Mouse (Mus musculus) natural killer cell, adult 2 months (primary cell): ENCODE results near the gene Cpne1.

Experiments used
- DNase-seq, 2 experiments: peaks; one replicate each; pipeline ENCODE4 v3.0.0; 2022; ENCODE audit warnings: low spot score in 2 of 2

Gene Cpne1

DNA sequence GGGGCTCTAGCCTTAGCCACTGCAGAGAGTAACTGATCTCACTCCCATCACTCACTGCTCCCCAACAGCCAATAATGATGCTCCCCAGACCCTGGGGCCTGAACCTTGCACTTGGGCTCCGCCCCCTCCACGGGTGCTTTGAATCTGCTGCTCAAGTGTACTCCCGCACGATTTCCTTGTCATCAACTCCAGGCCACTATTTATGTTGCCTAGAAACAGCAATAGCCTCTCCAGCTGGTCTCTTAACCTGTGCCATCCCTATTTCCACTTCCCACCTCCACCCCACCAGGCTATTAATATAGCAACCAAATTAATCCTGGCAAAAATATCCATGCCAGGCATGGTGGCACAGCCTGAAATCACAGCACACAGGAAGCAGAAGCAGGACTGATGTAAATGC lies 32.1 kb downstream of the Cpne1 start:
- no peak for DNase-seq

DNA sequence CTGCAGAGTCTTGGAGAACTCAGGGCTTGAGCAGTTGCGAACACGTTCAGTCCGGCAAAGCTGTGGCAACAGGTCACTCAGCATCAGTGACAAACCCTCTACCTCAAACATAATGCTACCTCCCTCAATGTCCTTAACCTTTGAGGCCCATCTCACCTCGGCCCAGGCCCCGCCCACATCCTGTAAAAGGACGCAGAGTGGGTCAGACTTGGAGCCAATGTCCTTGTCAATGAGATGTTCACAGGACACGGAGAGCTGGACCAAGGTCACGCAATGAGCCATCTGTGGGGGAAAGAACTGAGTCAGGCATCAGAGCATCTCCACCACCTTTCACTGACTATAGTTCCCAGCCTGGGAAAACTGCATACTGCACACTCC lies 32.6 kb downstream of the Cpne1 start:
- DNase-seq: no peak

DNA sequence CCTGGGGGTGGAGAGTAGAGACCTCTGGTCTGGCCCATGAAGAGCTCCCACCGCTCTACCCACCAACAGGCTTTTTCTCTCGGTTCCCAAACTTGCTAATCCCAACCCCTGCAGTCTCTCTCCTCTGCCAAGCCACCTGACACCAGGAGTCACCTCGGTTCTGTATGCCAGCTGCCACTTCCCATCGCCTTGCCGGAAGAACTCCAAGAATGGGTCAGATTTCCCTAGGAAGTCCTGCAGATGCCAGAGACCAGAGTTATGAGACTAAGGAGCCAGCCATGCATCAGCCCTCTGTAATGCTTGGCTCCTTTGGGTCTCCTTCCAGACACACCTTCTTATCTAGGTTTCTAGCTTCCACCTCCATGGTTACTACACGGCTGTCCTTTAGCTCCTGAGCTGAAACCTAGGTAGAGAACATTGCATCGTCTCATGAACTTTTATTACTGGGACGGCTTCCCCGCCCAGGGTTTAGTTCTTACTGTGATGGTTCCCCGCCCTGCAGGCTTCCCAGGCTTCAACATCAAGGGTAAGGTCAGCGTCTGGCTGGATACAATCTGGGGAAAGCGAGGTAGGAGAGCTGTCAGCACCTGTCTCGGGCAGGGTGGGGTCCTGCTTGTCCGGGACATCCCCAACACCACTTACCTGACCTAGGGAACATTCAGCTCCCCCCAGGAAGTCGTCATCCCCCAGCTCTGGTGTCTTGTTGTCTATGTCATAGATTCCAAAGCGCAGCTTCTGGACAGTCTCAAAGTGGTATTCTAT lies 33.2 kb downstream of the Cpne1 start:
- no peak for DNase-seq

DNA sequence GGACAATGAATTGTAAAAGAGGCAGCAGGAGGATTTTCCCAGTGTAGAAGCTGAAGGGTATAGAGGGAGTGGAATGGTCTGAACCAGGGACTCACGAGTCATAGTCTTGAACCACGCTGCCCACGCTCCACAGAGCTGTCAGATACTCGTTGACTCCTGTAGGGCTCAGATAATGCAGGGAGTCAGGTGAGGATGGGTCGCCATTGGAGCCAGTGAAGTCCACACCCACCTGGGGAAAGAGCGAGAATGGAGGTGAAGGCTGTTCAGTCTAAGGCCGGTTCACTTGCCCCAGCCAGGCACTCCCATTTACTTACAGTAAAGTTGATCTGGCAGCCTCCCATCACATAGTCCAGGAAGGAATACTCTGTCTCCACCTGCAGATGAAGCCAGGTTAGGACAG lies 34.3 kb downstream of the Cpne1 start:
- no peak for DNase-seq

DNA sequence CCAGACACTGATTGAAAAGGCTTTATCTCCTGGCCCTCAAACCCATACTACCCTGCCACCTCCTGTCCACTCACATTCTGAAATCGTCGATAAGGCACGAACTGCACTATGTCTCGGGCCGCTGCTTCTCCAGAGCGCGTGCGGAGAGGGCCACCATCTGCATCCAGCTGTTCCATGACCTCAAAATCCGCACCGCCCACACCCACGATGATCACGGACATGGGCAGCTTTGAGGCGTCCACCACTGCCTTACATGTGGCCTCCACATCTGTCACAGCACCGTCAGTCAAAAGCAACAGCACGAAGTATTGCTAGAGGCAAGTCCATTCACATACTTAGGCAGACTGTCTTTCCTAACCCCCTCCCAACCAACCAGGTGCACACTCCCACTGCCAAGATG lies 38.0 kb downstream of the Cpne1 start:
- DNase-seq: no peak

DNA sequence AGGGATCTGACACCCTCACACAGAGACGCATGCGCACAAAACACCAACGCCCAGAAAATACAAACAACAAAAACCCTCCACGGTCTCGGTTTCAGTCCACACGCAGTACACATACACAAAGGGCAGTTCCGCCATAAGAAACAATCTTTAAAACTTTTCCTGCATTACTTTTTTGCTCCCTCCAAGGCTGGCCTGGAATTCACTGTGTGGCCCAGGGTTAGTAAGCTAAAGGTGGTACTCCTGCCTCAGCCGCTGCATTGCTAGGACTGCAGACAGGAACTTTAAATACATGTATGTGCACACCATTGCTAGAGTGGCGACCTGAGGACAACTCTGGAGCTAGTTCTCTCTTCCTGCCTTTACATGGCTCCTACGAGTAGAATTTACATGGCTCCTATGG lies 40.5 kb downstream of the Cpne1 start:
- DNase-seq: no peak

DNA sequence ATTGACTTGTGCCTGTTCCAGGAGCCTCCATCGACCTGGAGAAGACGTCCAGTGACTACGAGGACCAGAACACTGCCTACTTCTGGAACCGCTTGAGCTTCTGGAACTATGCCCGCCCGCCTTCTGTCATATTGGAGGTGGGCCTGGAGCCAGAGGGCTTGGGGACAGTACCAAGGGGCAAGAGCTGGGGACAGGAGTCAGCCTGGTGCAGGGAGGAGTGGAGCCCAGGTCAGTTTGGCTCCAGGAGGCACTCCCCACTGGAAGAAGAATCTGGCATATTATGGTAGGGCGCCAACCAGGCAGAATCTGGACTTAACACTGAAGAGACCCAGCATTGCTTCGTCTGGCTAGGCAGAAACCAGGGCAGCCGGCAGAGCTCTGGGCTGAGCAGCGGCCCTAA lies 43.8 kb downstream of the Cpne1 start:
- DNase-seq: no peak

DNA sequence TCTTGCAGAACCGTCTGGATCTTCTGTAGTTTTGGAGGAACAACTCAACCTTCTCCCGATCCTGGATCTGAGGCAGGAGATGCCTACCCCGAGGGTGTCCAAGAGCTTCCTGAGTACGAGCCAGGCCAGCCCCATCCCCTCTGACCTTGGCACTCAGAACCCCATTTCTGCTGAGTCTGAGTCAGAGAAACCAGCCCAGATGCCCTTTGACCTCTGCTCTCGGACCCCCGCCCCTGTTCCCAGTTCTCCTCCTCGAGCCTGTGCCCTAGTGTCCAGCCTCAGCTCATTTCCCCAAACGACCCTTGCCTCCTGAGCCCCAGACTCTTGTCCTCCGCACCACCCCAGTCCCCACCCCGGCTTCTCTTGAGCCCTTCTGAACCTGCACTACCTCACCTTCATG lies 45.6 kb downstream of the Cpne1 start:
- no peak for DNase-seq

DNA sequence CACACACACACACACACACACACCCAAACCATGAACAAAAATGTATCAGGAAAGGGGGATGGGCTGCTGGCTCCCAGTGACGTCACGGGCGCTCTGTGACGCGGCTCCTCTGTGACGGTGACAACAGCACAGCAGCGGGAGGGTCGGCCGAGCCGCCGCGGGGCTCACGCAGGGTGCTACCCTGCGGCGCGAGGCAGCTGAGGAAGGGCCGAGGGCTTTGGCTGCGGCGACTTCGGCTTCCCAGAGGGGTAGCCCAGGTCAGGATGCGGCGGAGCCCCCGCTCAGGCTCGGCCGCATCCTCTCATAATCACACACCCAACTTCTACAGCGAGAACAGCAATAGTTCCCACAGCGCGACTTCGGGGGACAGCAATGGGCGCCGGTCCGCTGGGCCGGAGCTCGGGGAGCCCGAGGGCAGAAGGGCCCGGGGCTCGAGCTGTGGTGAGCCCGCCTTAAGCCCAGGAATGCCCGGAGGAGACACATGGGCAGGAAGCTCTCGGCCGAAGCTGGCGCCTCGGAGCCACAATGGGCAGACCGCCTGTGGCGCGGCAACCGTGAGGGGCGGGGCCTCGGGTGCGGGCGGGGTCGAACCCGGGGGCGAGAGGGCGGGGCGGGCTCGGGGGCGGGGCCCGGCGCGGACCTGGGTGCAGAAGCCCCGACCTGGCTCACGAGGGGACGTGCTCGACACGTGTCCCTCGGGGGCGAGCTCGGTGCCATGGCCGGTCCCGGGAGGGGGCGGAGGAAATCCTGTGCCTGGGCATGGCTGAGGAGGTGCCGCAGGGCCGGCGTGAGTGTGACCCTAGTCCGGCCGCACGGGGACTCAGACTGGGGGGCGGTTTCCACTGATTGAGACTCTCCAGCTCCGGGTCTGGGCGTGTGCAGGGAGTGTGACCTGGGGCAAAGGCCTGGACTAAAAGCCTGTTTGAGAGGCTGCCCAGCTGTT lies 46.4 kb downstream of the Cpne1 start, which contains the start of gene Spag4:
Gene Spag4, plus strand, starts transcription at position 77 of the 943 bp plus-strand sequence.
- peak; percentile 80 to 84 for DNase-seq

DNA sequence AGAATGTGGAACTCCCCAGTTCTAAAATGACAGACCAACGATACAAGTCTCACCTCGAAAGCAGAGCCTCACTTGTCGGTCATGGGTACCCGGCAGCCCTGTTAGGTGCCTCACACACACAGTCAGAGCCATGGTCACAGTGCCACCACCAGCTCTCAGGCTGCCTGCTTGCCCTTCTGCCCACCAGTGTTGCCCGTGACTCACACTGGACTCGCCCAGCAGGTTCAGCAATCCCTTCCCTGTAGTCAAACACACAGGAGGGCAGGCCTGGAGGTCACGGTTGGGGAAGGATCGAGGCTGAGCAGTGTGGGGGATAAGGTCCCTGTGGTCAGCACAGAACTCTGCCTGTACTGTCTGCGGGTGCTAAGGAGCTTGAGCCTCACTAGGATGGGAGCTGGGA lies 58.9 kb downstream of the Cpne1 start, which contains the start of gene Fer1l4:
Gene Fer1l4, minus strand, starts transcription at position 132 of the 400 bp plus-strand sequence.
- no peak for DNase-seq

DNA sequence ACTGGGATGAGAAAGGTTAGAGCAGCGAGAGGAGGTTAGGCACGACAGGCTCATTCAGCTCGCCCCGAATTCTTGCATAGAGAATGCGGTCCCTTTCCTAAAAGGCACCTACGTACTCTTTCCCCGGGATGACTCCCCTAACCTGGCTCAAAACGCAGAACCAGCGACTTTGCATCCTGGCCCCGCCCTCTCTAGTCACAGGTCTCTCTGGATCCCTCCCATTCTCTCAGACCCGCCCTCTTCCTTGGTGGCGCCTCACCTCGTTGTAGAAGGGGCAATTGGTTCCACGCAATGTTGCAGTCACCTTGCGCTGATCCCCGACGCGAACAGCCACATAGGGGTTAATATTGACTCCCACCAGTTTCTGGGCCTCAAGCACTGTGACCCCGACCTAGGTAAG lies 63.8 kb downstream of the Cpne1 start:
- DNase-seq: no peak

DNA sequence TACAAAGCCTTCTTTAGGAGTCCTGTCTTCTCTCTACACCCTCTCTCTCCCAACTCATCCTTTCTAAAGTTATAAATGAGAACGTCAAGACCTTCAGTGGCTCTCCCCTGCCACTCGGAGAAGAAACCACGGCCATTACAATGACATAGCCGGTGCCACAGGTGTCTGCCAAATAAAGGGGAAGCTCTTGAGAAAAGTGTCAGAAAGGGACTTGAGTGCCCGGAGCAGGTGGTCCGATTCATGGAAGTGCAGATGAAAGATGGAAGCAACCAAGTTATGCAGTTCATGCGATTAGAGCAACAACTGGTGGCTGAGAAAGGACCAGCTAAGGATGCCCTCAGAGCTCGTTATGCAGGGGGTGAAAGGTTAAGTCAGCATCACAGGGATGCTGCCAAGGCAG lies 68.9 kb downstream of the Cpne1 start:
- DNase-seq: no peak

DNA sequence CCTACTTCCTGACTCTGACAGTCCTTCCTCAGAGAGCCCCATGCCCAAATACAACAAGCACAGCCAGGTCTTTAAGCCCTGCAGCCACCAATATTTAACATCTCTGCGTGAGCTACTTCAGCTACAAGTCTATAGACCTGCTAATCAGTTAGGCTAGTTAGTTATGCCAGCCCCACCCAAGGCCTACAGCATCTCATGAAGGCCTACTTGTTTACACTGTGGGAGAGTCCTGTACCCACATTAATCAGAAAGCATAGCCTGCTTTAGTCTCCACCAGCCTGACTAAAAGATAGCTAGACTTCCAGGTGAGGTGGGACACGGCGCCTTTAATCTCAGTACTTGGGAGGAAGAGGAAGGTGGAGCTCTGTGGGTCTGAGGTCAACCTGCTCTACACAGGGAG lies 72.4 kb downstream of the Cpne1 start:
- DNase-seq: no peak

DNA sequence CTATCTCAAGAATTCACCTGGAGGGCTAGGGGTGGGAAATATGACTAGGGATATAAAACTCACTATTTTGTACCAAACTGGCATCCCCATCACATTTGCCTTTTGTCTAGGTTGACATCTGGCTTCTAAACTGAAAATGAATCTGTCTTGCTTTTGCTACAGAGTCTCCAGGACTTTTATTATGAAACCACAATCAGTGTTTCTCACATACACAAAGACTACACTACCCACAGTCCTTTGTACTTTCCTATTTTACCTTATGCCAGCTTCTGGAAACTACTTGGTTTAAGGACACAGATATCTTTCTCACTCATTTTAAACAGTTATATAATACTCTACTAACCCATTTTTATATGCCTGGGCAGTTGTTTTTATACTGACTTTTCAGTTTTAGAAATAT lies 86.3 kb downstream of the Cpne1 start:
- DNase-seq: no peak
